Comparison of ENCODE assay signal across 9 mouse cellular contexts in genomic region chr1:64733453-64734245, GRCm38 (mm10). TPM values are rescaled to one million over a fixed set of nuclear protein-coding genes. Genes with fewer than 3 reads are reported as not detected.
DNase-seq lines count a peak whose midpoint lies in the region; ATAC-seq and TF ChIP-seq lines count a peak whose summit lies in the region.
"Had no signal": no experiment of that assay in that cellular context is flagged by ENCODE, and none has a peak within 500 bp of the region (broad histone marks: within the 10 kb centered on the region; RNA-seq: fewer than 3 reads in every experiment).

No protein-coding gene starts in this region.

- no peaks in the 10 kb centered on the region for H3K9me3 ChIP-seq in hindbrain, embryonic 10.5 days
- H3K9me3 ChIP-seq in hindbrain, embryonic 16.5 days (ENCODE audit: control insufficient read depth, low read length), result no peaks in the 10 kb centered on the region
- no peaks in the 10 kb centered on the region for H3K9me3 ChIP-seq in hindbrain, embryonic 14.5 days (ENCODE audit: control insufficient read depth, low read length)
- H3K9me3 ChIP-seq in midbrain, embryonic 15.5 days, result no peaks in the 10 kb centered on the region

- DNase-seq in hindbrain, embryonic 10.5 days (ENCODE audit: low spot score), result peak; percentile 26
- peak; percentile 95 for DNase-seq in ZHBTc4 (ENCODE audit: low read depth, low spot score)
- DNase-seq in hindbrain, embryonic 14.5 days (ENCODE audit: low spot score), result no peak
- DNase-seq in retina, postnatal 1 day, result no peak
- DNase-seq in layer of hippocampus, adult 9-11 months, result no peak
- no peak for DNase-seq in kidney, adult 2 months
- DNase-seq: right cerebral cortex, postnatal 25 days had no signal

- H3K9ac ChIP-seq in hindbrain, embryonic 16.5 days (ENCODE audit: low read depth, low read length), result no peak overlapping the region
- H3K9ac ChIP-seq in hindbrain, embryonic 14.5 days, result no peak overlapping the region
- H3K9ac ChIP-seq in midbrain, embryonic 15.5 days, result no peak overlapping the region

- TF ChIP-seq CTCF in kidney, adult 2 months (conservative IDR thresholded peaks at IDR 0.05; ENCODE audit: insufficient read depth, insufficient read length, low read depth, low read length), result no peak

- no peak for ATAC-seq in hindbrain, embryonic 16.5 days
- no peak for ATAC-seq in hindbrain, embryonic 14.5 days (ENCODE audit: low FRiP score)
- ATAC-seq in midbrain, embryonic 15.5 days (replicated peaks), result no peak

- H3K4me3 ChIP-seq in hindbrain, embryonic 10.5 days, result peak overlapping the region; percentile 2; the same call in 1 of the 2 replicates
- H3K4me3 ChIP-seq in hindbrain, embryonic 16.5 days (ENCODE audit: low read length), result no peak overlapping the region
- H3K4me3 ChIP-seq in hindbrain, embryonic 14.5 days (replicated peaks; ENCODE audit: low read length), result no peak overlapping the region
- no peak overlapping the region for H3K4me3 ChIP-seq in midbrain, embryonic 15.5 days
- no peak overlapping the region for H3K4me3 ChIP-seq in kidney, adult 2 months (ENCODE audit: insufficient read depth, low read depth, low read length)

- WGBS in hindbrain, embryonic 10.5 days, result 13% methylated on average over 11 of the region's 11 CpGs
- 20% methylated on average over 11 of the region's 11 CpGs for WGBS in hindbrain, embryonic 16.5 days
- 14% methylated on average over 11 of the region's 11 CpGs for WGBS in hindbrain, embryonic 14.5 days
- WGBS in midbrain, embryonic 15.5 days, result 13% methylated on average over 11 of the region's 11 CpGs
- 87% methylated on average over 11 of the region's 11 CpGs for WGBS in kidney, adult 2 months

- H3K27ac ChIP-seq in hindbrain, embryonic 10.5 days, result no peak overlapping the region
- no peak overlapping the region for H3K27ac ChIP-seq in hindbrain, embryonic 16.5 days (ENCODE audit: low read depth, low read length)
- H3K27ac ChIP-seq in hindbrain, embryonic 14.5 days, result no peak overlapping the region
- no peak overlapping the region for H3K27ac ChIP-seq in midbrain, embryonic 15.5 days
- no peak overlapping the region for H3K27ac ChIP-seq in kidney, adult 2 months (ENCODE audit: insufficient read depth, low read depth, low read length)

- H3K4me2 ChIP-seq in hindbrain, embryonic 16.5 days (ENCODE audit: low read length), result no peak overlapping the region; the same call in 1 of the 2 replicates
- H3K4me2 ChIP-seq in hindbrain, embryonic 14.5 days (replicated peaks), result 0 out of 2 replicates have a peak overlapping the region, but pooled peaks have one; percentile 2
- 0 out of 2 replicates have a peak overlapping the region, but pooled peaks have one; percentile 17 for H3K4me2 ChIP-seq in midbrain, embryonic 15.5 days

- peaks cover 65% of the 10 kb centered on the region for H3K27me3 ChIP-seq in hindbrain, embryonic 10.5 days (ENCODE audit: insufficient read depth, poor library complexity, severe bottlenecking)
- H3K27me3 ChIP-seq in hindbrain, embryonic 16.5 days (replicated peaks; ENCODE audit: control insufficient read depth, insufficient read depth, low read length), result peaks cover 40% of the 10 kb centered on the region
- H3K27me3 ChIP-seq in hindbrain, embryonic 14.5 days (ENCODE audit: control insufficient read depth, insufficient read depth, low read length), result peaks cover 62% of the 10 kb centered on the region
- H3K27me3 ChIP-seq in midbrain, embryonic 15.5 days (replicated peaks), result peaks cover 50% of the 10 kb centered on the region
- no peaks in the 10 kb centered on the region for H3K27me3 ChIP-seq in kidney, adult 2 months (replicated peaks; ENCODE audit: control insufficient read depth, insufficient read depth, low read length)

- peaks cover 60% of the 10 kb centered on the region for H3K4me1 ChIP-seq in hindbrain, embryonic 10.5 days (replicated peaks)
- peaks cover 30% of the 10 kb centered on the region for H3K4me1 ChIP-seq in hindbrain, embryonic 16.5 days (ENCODE audit: control insufficient read depth, insufficient read depth, low read depth, low read length)
- H3K4me1 ChIP-seq in hindbrain, embryonic 14.5 days (replicated peaks; ENCODE audit: control insufficient read depth, insufficient read depth, low read length), result peaks cover 27% of the 10 kb centered on the region
- H3K4me1 ChIP-seq in midbrain, embryonic 15.5 days, result peaks cover 41% of the 10 kb centered on the region
- H3K4me1 ChIP-seq in kidney, adult 2 months (ENCODE audit: control insufficient read depth, insufficient read depth, low read length), result peaks cover 7% of the 10 kb centered on the region; the same call in 1 of the 2 replicates

- H3K36me3 ChIP-seq in hindbrain, embryonic 10.5 days, result no peaks in the 10 kb centered on the region
- H3K36me3 ChIP-seq in hindbrain, embryonic 16.5 days (ENCODE audit: control insufficient read depth, insufficient read depth, low read length), result no peaks in the 10 kb centered on the region
- H3K36me3 ChIP-seq in hindbrain, embryonic 14.5 days (replicated peaks; ENCODE audit: control insufficient read depth, insufficient read depth), result no peaks in the 10 kb centered on the region
- H3K36me3 ChIP-seq in midbrain, embryonic 15.5 days (replicated peaks), result no peaks in the 10 kb centered on the region
- no peaks in the 10 kb centered on the region; the same call in 1 of the 2 replicates for H3K36me3 ChIP-seq in kidney, adult 2 months (ENCODE audit: control insufficient read depth, insufficient read depth, low read length)

- no peak for TF ChIP-seq POLR2A in kidney, adult 2 months (IDR thresholded peaks at IDR 0.05; ENCODE audit: low read depth, low read length)

RNA-seq across cellular contexts. Expression of gene Fzd5, which starts 3.9 kb away (rescaled TPM):
- polyA plus RNA-seq in hindbrain, embryonic 10.5 days (2016; fragmentation: Nextera tagmentation; extraction: Ambion mirVana), result 0.37 and 0.62 TPM in 2 replicates
- polyA plus RNA-seq in hindbrain, embryonic 16.5 days (2015; fragmentation: Nextera tagmentation; extraction: Ambion mirVana), result 0.21 and 0.27 TPM in 2 replicates
- polyA plus RNA-seq in hindbrain, embryonic 14.5 days (2014; fragmentation: Nextera tagmentation; extraction: Ambion mirVana), result 0.23 and 0.29 TPM in 2 replicates
- polyA plus RNA-seq in midbrain, embryonic 15.5 days (2015; fragmentation: Nextera tagmentation; extraction: Ambion mirVana), result 0.45 and 0.50 TPM in 2 replicates
- 9.7 and 13.8 TPM in 2 replicates for polyA plus RNA-seq in kidney, adult 2 months (2012; rRNA removed)

RNA-seq across cellular contexts. Expression of gene Ccnyl1, which starts 43.4 kb away (rescaled TPM):
- 6.6 and 7.9 TPM in 2 replicates for polyA plus RNA-seq in hindbrain, embryonic 10.5 days (2016; fragmentation: Nextera tagmentation; extraction: Ambion mirVana)
- 4.5 and 4.6 TPM in 2 replicates for polyA plus RNA-seq in hindbrain, embryonic 16.5 days (2015; fragmentation: Nextera tagmentation; extraction: Ambion mirVana)
- 7.0 and 7.6 TPM in 2 replicates for polyA plus RNA-seq in hindbrain, embryonic 14.5 days (2014; fragmentation: Nextera tagmentation; extraction: Ambion mirVana)
- polyA plus RNA-seq in midbrain, embryonic 15.5 days (2015; fragmentation: Nextera tagmentation; extraction: Ambion mirVana), result 5.6 and 5.8 TPM in 2 replicates
- 17.0 and 18.7 TPM in 2 replicates for polyA plus RNA-seq in kidney, adult 2 months (2012; rRNA removed)

Comparison
In these comparisons a context has a peak if more than half of its experiments do, and no peak if none do; other contexts are left out.
1. DNase-seq: peak in hindbrain, embryonic 10.5 days (single experiment) and ZHBTc4 (single experiment); none in hindbrain, embryonic 14.5 days (single experiment), retina, postnatal 1 day (single experiment), layer of hippocampus, adult 9-11 months (single experiment) and kidney, adult 2 months (single experiment).